Mouse (Mus musculus): Measurements from ENCODE around the gene Prelp. TPM values are rescaled to one million over a fixed set of nuclear protein-coding genes. Genes with fewer than 3 reads are reported as not detected.

Gene Prelp
- total RNA-seq (2023), result not detected

GRCm38 (mm10) chr1:133921304-133921751 is at the start of gene Prelp:
Gene Prelp, minus strand, starts transcription at chr1:133921414.

GRCm38 (mm10) chr1:133907949-133908658 is 13.1 kb downstream of the Prelp start, which contains the start of gene Optc:
Gene Optc, minus strand, starts transcription at chr1:133907999.

Other genes with a start within 250 kb of the Prelp start
- under 1 TPM; 0.90 to 0.99 TPM for gene Lax1, start 231.3 kb downstream of the Prelp start, total RNA-seq (2023)
- gene Atp2b4, start 120.4 kb downstream of the Prelp start, total RNA-seq (2023), result 10 to 100 TPM; 19.9 to 21.1 TPM
- gene Optc, start 13.4 kb downstream of the Prelp start, total RNA-seq (2023), result not detected
- under 1 TPM in 1 of 2 experiments, not detected in 1; 0.18 TPM for gene Fmod, start 115.8 kb upstream of the Prelp start, total RNA-seq (2023)
- 100 to 1,000 TPM; 778 to 949 TPM for gene Btg2, start 157.7 kb upstream of the Prelp start, total RNA-seq (2023)
- 10 to 100 TPM; 33.5 to 35.1 TPM for gene Chit1, start 189.8 kb upstream of the Prelp start, total RNA-seq (2023)